Mouse (Mus musculus) lung, postnatal 10 days (tissue): Measurements from ENCODE around the gene Mybph.
A peak's percentile ranks its signal among the peaks of the same experiment; 100 is the strongest.

Experiments used
- DNase-seq: peaks from one replicate; pipeline ENCODE4 v3.0.0; 2021

The Mybph gene

GRCm38 (mm10) chr1:134212351-134212750 is 19.1 kb downstream of the Mybph start:
- no peak for DNase-seq

- DNase-seq: peak; percentile 39
Measured at GRCm38 (mm10) chr1:134213405-134213804, 20.2 kb downstream of the Mybph start.

GRCm38 (mm10) chr1:134215059-134215458 is 21.8 kb downstream of the Mybph start:
- DNase-seq: no peak

- no peak for DNase-seq
Measured at GRCm38 (mm10) chr1:134215751-134216628, 22.7 kb downstream of the Mybph start.

- DNase-seq: no peak
Measured at GRCm38 (mm10) chr1:134216629-134216971, 23.4 kb downstream of the Mybph start.

- no peak for DNase-seq
Measured at GRCm38 (mm10) chr1:134217028-134217481, 23.8 kb downstream of the Mybph start.

- no peak for DNase-seq
Measured at GRCm38 (mm10) chr1:134217942-134218341, 24.7 kb downstream of the Mybph start.

GRCm38 (mm10) chr1:134219608-134220007 is 26.4 kb downstream of the Mybph start:
- no peak for DNase-seq

GRCm38 (mm10) chr1:134221172-134221571 is 27.9 kb downstream of the Mybph start:
- no peak for DNase-seq

- peak; percentile 72 for DNase-seq
Measured at GRCm38 (mm10) chr1:134222122-134223055, 29.1 kb downstream of the Mybph start.

- DNase-seq: no peak
Measured at GRCm38 (mm10) chr1:134224649-134225227, 31.5 kb downstream of the Mybph start.

GRCm38 (mm10) chr1:134225375-134225774 is 32.1 kb downstream of the Mybph start:
- no peak for DNase-seq

GRCm38 (mm10) chr1:134226739-134227138 is 33.5 kb downstream of the Mybph start:
- DNase-seq: no peak

- no peak for DNase-seq
Measured at GRCm38 (mm10) chr1:134229806-134230575, 36.7 kb downstream of the Mybph start.

GRCm38 (mm10) chr1:134230638-134231228 is 37.5 kb downstream of the Mybph start:
- DNase-seq: no peak

- no peak for DNase-seq
Measured at GRCm38 (mm10) chr1:134231270-134231669, 38.0 kb downstream of the Mybph start.

GRCm38 (mm10) chr1:134231681-134232080 is 38.4 kb downstream of the Mybph start:
- no peak for DNase-seq

- no peak for DNase-seq
Measured at GRCm38 (mm10) chr1:134232326-134232725, 39.1 kb downstream of the Mybph start.

GRCm38 (mm10) chr1:134232778-134233531 is 39.7 kb downstream of the Mybph start:
- DNase-seq: peak; percentile 48

- no peak for DNase-seq
Measured at GRCm38 (mm10) chr1:134233681-134234454, 40.6 kb downstream of the Mybph start.
